Mouse (Mus musculus) cortical plate, adult 2 months (tissue): ENCODE measurements around the gene Slc12a5.

Source experiments
- CTCF ChIP-seq: fragments of 200-500 bp; IDR thresholded peaks from 2 replicates; pipeline ENCODE4 v1.5.1; 2011; ENCODE audit warnings: mild to moderate bottlenecking, control low read depth, low read length; ENCODE audit not compliant: insufficient read depth; ENCODE audit errors: extremely low read depth
- POLR2A ChIP-seq: fragments of 200-500 bp; IDR thresholded peaks from 2 replicates; pipeline ENCODE4 v1.6.1; 2011; ENCODE audit warnings: mild to moderate bottlenecking, low read length, control low read depth; ENCODE audit not compliant: insufficient read depth; ENCODE audit errors: extremely low read depth

- no peak for TF ChIP-seq CTCF
- no peak for TF ChIP-seq POLR2A
Measured at GRCm38 (mm10) chr2:164956195-164956594, 4.4 kb upstream of the Slc12a5 start.
